Mouse (Mus musculus) frontal cortex, postnatal 14 days (tissue): ENCODE measurements around the gene Kcnab2.

Experiments
- DNase-seq, 2 experiments: peaks; one replicate each; pipeline ENCODE4 v3.0.0; 2022; ENCODE audit warnings: low spot score in 2 of 2

The Kcnab2 gene

GRCm38 (mm10) chr4:152477466-152478223, at the start of gene Kcnab2:
TSS of gene Kcnab2 (minus strand) at chr4:152477871.
- peak; percentile 100 for DNase-seq

- peak; percentile 44 to 68 for DNase-seq
Observed at GRCm38 (mm10) chr4:152520083-152520482, 42.4 kb upstream of the Kcnab2 start.

GRCm38 (mm10) chr4:152519106-152519505, 41.4 kb upstream of the Kcnab2 start:
- no peak for DNase-seq

- DNase-seq: no peak
Observed at GRCm38 (mm10) chr4:152514884-152515283, 37.2 kb upstream of the Kcnab2 start.

- no peak for DNase-seq
Observed at GRCm38 (mm10) chr4:152512221-152512925, 34.7 kb upstream of the Kcnab2 start.

- DNase-seq: no peak
Observed at GRCm38 (mm10) chr4:152494360-152494879, 16.7 kb upstream of the Kcnab2 start.

- peak; percentile 56 to 70 for DNase-seq
Observed at GRCm38 (mm10) chr4:152491250-152491899, 13.7 kb upstream of the Kcnab2 start.

GRCm38 (mm10) chr4:152490311-152490710, 12.6 kb upstream of the Kcnab2 start:
- DNase-seq: no peak

- DNase-seq: no peak
Observed at GRCm38 (mm10) chr4:152488046-152488445, 10.4 kb upstream of the Kcnab2 start.

GRCm38 (mm10) chr4:152480426-152480825, 2.8 kb upstream of the Kcnab2 start:
- DNase-seq: no peak

- no peak for DNase-seq
Observed at GRCm38 (mm10) chr4:152478224-152478567, 525 bp upstream of the Kcnab2 start.

GRCm38 (mm10) chr4:152477106-152477465, 585 bp downstream of the Kcnab2 start:
- no peak for DNase-seq

GRCm38 (mm10) chr4:152476427-152477023, 1.1 kb downstream of the Kcnab2 start, which contains the start of gene Nphp4:
TSS of gene Nphp4 (plus strand) at chr4:152476706.
- no peak for DNase-seq

- no peak for DNase-seq
Observed at GRCm38 (mm10) chr4:152475941-152476340, 1.7 kb downstream of the Kcnab2 start.

- no peak for DNase-seq
Observed at GRCm38 (mm10) chr4:152467951-152468350, 9.7 kb downstream of the Kcnab2 start.

GRCm38 (mm10) chr4:152466601-152467000, 11.1 kb downstream of the Kcnab2 start:
- DNase-seq: no peak

- no peak for DNase-seq
Observed at GRCm38 (mm10) chr4:152465116-152465515, 12.6 kb downstream of the Kcnab2 start.

- DNase-seq: no peak
Observed at GRCm38 (mm10) chr4:152463147-152463546, 14.5 kb downstream of the Kcnab2 start.

GRCm38 (mm10) chr4:152462516-152462915, 15.2 kb downstream of the Kcnab2 start:
- DNase-seq: no peak

- no peak for DNase-seq
Observed at GRCm38 (mm10) chr4:152457673-152458072, 20.0 kb downstream of the Kcnab2 start.

GRCm38 (mm10) chr4:152456609-152457008, 21.1 kb downstream of the Kcnab2 start:
- peak in 1 of 2 experiments; percentile 63 for DNase-seq

GRCm38 (mm10) chr4:152454153-152454552, 23.5 kb downstream of the Kcnab2 start:
- DNase-seq: no peak
